Comparison of ENCODE assay signal across 8 mouse cellular contexts in the genomic region with DNA sequence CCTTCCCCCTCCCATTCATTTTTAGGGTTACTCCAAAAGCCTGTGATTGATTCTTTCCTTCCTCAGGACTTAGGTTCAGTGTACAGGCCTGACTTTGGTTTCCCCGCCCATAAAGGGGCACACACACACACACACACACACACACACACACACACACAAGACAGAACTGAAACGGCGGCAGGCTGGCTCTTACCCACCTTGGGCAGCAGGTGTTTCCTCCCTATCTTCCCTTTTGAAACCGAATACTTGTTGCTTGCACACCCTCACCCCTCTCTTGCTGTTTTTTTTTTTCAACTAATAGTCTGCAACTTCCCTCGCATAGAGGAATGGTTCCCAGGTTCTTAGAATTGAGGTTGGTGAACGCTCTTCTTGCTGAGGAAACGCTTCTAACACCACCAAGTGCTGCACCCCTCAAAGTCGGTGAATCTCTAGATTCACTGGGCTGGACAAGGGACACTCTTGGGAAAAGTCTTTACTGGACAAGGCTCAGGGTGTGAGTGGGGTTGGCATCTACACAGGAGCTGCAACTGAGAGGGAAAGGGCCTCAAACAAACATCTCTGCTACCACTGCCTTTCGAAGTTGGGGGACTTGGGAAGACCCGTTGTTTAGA. TPM values are rescaled to one million over a fixed set of nuclear protein-coding genes. Genes with fewer than 3 reads are reported as not detected.
DNase-seq lines count a peak whose midpoint lies in the region; ATAC-seq lines count a peak whose summit lies in the region.

No protein-coding gene starts in this region.

- peak overlapping the region; percentile 71 for H3K4me3 ChIP-seq in embryonic facial prominence, embryonic 12.5 days
- peak overlapping the region; percentile 74 for H3K4me3 ChIP-seq in lung, embryonic 15.5 days

- H3K9ac ChIP-seq in embryonic facial prominence, embryonic 12.5 days, result peak overlapping the region; percentile 89
- peak overlapping the region; percentile 82 for H3K9ac ChIP-seq in lung, embryonic 15.5 days

- no peak for ATAC-seq in embryonic facial prominence, embryonic 12.5 days (ENCODE audit: insufficient number of reproducible peaks, insufficient read depth, low FRiP score, low TSS enrichment)
- peak; percentile 41 for ATAC-seq in inflammation-experienced regulatory T-cells, adult 6 months
- no peak for ATAC-seq in lung, embryonic 15.5 days (ENCODE audit: borderline replicate concordance, extremely low read depth, low FRiP score, low TSS enrichment)

- peaks cover 35% of the 10 kb centered on the region for H3K4me1 ChIP-seq in embryonic facial prominence, embryonic 12.5 days
- H3K4me1 ChIP-seq in lung, embryonic 15.5 days, result peaks cover 65% of the 10 kb centered on the region

- peak overlapping the region; percentile 88 for H3K27ac ChIP-seq in embryonic facial prominence, embryonic 12.5 days
- H3K27ac ChIP-seq in lung, embryonic 15.5 days, result peak overlapping the region; percentile 96

- peak; percentile 8 for DNase-seq in embryo, embryonic 11 days
- DNase-seq in embryo, embryonic 9.5 days (ENCODE audit: extremely low spot score), result no peak
- peak; percentile 48 for DNase-seq in spleen, adult 12 weeks (ENCODE audit: low spot score)
- DNase-seq in frontal cortex, postnatal 36 days (ENCODE audit: low spot score in 2 of 2), result no peak
- no peak for DNase-seq in cerebellum, adult 18-20 months

- H3K36me3 ChIP-seq in embryonic facial prominence, embryonic 12.5 days, result peaks cover 22% of the 10 kb centered on the region
- H3K36me3 ChIP-seq in lung, embryonic 15.5 days, result peaks cover 22% of the 10 kb centered on the region

- H3K4me2 ChIP-seq in embryonic facial prominence, embryonic 12.5 days (replicated peaks), result peak overlapping the region; percentile 79
- H3K4me2 ChIP-seq in lung, embryonic 15.5 days, result peak overlapping the region; percentile 74

- H3K27me3 ChIP-seq in embryonic facial prominence, embryonic 12.5 days, result no peaks in the 10 kb centered on the region
- H3K27me3 ChIP-seq in lung, embryonic 15.5 days, result no peaks in the 10 kb centered on the region

- WGBS in embryonic facial prominence, embryonic 12.5 days, result 24% methylated on average over 10 of the region's 10 CpGs
- 20% methylated on average over 10 of the region's 10 CpGs for WGBS in lung, embryonic 15.5 days

- no peaks in the 10 kb centered on the region for H3K9me3 ChIP-seq in embryonic facial prominence, embryonic 12.5 days
- H3K9me3 ChIP-seq in lung, embryonic 15.5 days, result no peaks in the 10 kb centered on the region

RNA-seq across cellular contexts. Expression of a gene that starts 5.9 kb away (rescaled TPM):
- polyA plus RNA-seq in embryonic facial prominence, embryonic 12.5 days (2016; fragmentation: Nextera tagmentation; extraction: Ambion mirVana), result 46.6 and 49.9 TPM in 2 replicates
- 10 to 100 TPM; 62.3 to 88.6 (median 70.5) TPM for polyA plus RNA-seq in inflammation-experienced regulatory T-cells, adult 6 months (2017; shearing (Covaris generic))
- 65.0 and 69.6 TPM in 2 replicates for polyA plus RNA-seq in lung, embryonic 15.5 days (2015; fragmentation: Nextera tagmentation; extraction: Ambion mirVana)

RNA-seq across cellular contexts. Expression of a gene that starts 28.2 kb away (rescaled TPM):
- polyA plus RNA-seq in embryonic facial prominence, embryonic 12.5 days (2016; fragmentation: Nextera tagmentation; extraction: Ambion mirVana), result 0.08 TPM in 1 of 2 replicates, not detected in the other
- not detected for polyA plus RNA-seq in inflammation-experienced regulatory T-cells, adult 6 months (2017; shearing (Covaris generic))
- not detected in 2 replicates for polyA plus RNA-seq in lung, embryonic 15.5 days (2015; fragmentation: Nextera tagmentation; extraction: Ambion mirVana)

RNA-seq across cellular contexts. Expression of a gene that starts 35.2 kb away (rescaled TPM):
- polyA plus RNA-seq in embryonic facial prominence, embryonic 12.5 days (2016; fragmentation: Nextera tagmentation; extraction: Ambion mirVana), result not detected in 2 replicates
- polyA plus RNA-seq in inflammation-experienced regulatory T-cells, adult 6 months (2017; shearing (Covaris generic)), result not detected
- not detected in 2 replicates for polyA plus RNA-seq in lung, embryonic 15.5 days (2015; fragmentation: Nextera tagmentation; extraction: Ambion mirVana)

RNA-seq across cellular contexts. Expression of a gene that starts 46.8 kb away (rescaled TPM):
- 49.4 and 53.9 TPM in 2 replicates for polyA plus RNA-seq in embryonic facial prominence, embryonic 12.5 days (2016; fragmentation: Nextera tagmentation; extraction: Ambion mirVana)
- polyA plus RNA-seq in inflammation-experienced regulatory T-cells, adult 6 months (2017; shearing (Covaris generic)), result 10 to 100 TPM; 43.8 to 49.9 (median 49.6) TPM
- polyA plus RNA-seq in lung, embryonic 15.5 days (2015; fragmentation: Nextera tagmentation; extraction: Ambion mirVana), result 37.6 and 40.3 TPM in 2 replicates

RNA-seq across cellular contexts. Expression of a gene that starts 54.6 kb away (rescaled TPM):
- polyA plus RNA-seq in embryonic facial prominence, embryonic 12.5 days (2016; fragmentation: Nextera tagmentation; extraction: Ambion mirVana), result not detected in 2 replicates
- not detected for polyA plus RNA-seq in inflammation-experienced regulatory T-cells, adult 6 months (2017; shearing (Covaris generic))
- not detected in 2 replicates for polyA plus RNA-seq in lung, embryonic 15.5 days (2015; fragmentation: Nextera tagmentation; extraction: Ambion mirVana)

Comparison
In these comparisons a context has a peak if more than half of its experiments do, and no peak if none do; other contexts are left out.
1. DNase-seq: peak in embryo, embryonic 11 days (single experiment) and spleen, adult 12 weeks (single experiment); none in embryo, embryonic 9.5 days (single experiment), frontal cortex, postnatal 36 days (0 of 2) and cerebellum, adult 18-20 months (0 of 2).